Mouse (Mus musculus) granulocyte monocyte progenitor cell, adult 5-6 weeks (primary cell): ENCODE measurements around the gene Smu1. TPM values are rescaled to one million over a fixed set of nuclear protein-coding genes. Genes with fewer than 3 reads are reported as not detected.
"Not testable (repeated sequence)": the region's sequence is repeated elsewhere in the genome, so short reads cannot be mapped to it uniquely, and the experiment has no call there.

ENCODE experiments used
- ATAC-seq: replicated peaks from 2 replicates; pipeline ENCODE4 v1.8.0; 2016; ENCODE audit warnings: mild to moderate bottlenecking, moderate TSS enrichment, inconsistent platforms; ENCODE audit not compliant: poor library complexity, severe bottlenecking
- total RNA-seq, 2 experiments: library from RNA; stranded (forward) in 1 of 2; stranded (reverse) in 1 of 2; fragments of 200-712, 200-1000 nt in 1 of 2; fragments of >200 nt in 1 of 2; fragmentation: Nextera tagmentation in 1 of 2; gene quantifications; 2 replicates each; pipeline ENCODE4 v1.2.3; 2014 to 2017

The Smu1 gene
- 79.7 and 86.6 TPM in 2 replicates for total RNA-seq (2014; fragmentation: Nextera tagmentation)
- 136 and 154 TPM in 2 replicates for total RNA-seq (2017)

DNA sequence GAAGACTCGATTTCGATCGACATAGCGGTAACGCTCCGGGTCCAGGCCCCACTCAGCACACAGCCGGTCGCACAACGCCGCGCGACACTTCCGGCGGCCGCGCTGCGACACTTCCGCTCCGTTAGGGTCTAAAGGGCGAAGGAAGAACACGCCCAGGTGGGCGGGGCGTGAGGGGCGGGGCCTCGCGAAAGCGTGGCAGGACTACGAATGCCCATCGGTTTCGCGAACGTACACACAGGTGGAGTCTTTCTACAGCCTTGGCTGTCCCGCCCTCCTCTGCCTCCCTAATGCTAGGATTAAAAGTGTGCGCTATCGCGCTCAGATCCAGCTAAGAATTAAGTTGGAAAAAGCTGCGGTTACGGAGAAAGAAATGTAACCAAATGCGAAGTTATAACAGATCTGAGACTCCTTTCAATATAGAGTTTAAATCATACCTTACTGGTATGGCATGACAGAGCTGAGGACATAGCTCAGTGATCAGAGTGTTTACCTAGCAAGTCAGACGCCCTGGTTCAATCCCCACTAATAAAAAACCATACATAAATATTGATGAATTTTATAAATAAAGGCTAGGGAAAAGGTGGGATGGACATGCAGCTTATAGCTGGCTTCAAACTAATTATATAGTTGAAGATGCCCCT is at the start of gene Smu1:
Smu1 (minus strand) TSS at position 144 of the 641 bp plus-strand sequence.
- ATAC-seq, result peak; percentile 97

DNA sequence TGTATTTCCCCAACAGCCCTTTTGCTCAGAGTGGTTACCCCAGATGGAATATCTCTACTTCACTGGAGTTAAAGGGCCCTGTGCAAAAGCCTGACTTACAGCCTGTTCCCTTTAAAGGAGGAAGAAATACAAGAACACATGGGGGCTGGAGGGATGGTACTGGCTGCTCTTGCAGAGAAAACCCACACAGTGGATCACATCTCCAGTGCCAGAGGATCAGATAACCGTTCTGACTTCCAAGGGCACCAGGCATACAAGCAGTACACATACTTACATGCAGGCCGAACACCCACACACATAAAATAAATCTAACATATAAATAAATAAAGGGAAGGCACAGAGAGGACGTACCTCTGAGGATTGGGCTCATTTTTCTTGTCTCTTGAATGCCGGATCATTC is 49.7 kb upstream of the Smu1 start:
- no peak for ATAC-seq

DNA sequence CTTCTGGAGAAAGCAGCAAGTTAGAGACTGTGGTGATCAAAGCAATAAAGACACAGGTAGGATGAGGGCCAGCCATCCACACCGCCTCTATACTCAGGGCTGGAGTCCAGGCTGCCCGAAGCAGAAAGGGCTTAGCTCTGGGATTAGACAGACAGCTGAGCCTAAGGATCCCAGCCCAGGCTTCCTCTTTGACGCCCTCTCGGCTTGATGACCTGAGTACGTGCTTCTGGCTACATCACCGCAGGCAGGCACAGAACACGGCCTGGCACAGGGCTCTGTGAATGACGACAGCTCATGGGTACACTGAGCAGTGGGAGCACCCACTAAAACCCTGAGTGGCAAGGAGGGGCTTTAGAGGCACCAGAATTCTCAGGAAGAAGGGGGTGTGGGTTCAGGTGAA is 47.7 kb upstream of the Smu1 start:
- no peak for ATAC-seq

DNA sequence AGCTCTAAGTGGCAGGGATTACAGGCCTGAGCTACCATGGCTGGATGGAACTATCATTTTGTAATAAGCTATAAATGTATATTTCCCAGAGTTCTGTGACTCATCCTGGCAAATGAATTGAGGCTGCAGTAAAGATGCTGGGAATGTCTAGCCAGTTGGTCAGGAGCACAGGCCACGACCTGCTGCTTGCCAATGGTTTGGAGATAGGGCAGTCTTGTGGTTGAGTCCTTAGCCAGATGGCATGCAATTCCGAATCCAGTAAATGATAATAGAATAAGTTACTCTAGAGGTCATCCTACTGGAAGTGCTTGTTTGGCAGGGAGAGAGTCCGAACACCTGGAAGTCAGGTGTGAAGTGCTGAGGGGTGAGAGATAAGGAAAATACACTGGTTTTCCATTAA is 45.1 kb upstream of the Smu1 start:
- no peak for ATAC-seq

GRCm38 (mm10) chr4:40801908-40802307 is 44.2 kb upstream of the Smu1 start:
- no peak for ATAC-seq

GRCm38 (mm10) chr4:40800873-40801272 is 43.1 kb upstream of the Smu1 start:
- no peak for ATAC-seq

DNA sequence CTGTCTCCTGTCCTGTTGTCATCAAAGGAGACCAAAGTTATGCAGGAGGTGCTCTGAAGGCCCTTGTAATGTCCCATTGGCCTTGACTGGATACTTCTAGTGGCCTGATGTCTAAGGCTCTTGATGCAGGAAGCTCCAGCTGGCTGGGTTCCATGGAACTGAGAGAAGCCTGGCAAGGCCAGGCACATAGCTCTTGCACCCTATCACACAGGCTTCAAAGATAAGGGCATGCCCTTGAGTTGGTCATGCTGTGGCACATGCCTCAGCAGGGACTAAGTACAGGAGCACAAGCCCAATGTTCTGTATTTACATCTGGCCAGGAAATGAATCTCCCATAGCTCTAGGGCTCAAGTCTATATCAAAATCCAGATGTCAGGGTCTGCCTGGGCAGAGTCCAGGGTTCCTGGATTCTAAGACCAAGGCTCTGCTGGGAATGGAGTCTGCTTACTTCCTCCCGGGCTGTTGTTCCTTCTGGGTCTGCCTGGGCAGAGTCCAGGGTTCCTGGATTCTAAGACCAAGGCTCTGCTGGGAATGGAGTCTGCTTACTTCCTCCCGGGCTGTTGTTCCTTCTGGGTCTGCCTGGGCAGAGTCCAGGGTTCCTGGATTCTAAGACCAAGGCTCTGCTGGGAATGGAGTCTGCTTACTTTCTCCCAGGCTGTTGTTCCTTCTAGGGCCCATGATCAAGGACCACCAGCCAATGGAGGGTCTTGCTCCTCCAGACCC is 41.3 kb upstream of the Smu1 start:
- not testable (repeated sequence) for ATAC-seq

DNA sequence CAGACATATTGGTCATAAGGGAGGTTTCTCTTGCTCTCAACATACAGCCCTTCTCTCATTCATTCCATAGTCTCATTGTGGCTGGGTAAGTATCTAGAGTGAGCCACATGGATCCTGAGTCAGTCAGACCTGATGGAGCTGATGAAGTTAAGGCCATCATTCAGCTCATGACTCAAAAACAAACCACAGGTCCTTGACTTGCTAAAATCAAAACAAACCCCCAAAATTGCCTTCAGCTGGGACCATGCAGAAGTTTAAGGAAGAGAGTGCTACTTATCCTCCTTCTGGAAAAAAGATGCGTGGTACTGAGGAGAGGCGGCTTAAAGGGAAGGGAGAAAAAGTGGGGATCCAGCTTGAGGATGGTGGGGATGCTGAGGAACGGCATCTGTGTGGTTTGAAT is 38.0 kb upstream of the Smu1 start:
- no peak for ATAC-seq

DNA sequence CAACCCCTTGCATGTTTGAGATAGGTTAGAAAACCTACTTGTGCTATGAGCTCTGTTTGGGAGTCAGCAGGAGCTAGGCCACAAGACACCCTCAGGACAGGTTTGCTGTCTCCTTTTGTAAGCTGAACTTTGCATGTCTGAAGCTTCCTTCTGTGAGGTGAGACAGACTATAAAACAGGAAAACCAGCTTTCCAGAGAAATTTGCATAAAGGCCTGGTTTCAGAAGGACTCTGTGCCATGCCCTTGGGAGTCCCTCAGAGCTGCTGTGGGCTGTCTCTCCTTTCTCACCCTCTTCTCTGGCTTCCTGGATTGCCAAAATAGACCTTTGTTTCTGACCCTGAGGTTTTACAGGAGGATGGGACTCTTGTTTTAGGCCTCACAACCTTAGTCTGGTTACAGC is 36.6 kb upstream of the Smu1 start:
- ATAC-seq, result no peak

GRCm38 (mm10) chr4:40791176-40791575 is 33.5 kb upstream of the Smu1 start:
- ATAC-seq, result no peak

- ATAC-seq, result no peak
These were observed 28.9 kb upstream of the Smu1 start for GRCm38 (mm10) chr4:40786578-40786977.

DNA sequence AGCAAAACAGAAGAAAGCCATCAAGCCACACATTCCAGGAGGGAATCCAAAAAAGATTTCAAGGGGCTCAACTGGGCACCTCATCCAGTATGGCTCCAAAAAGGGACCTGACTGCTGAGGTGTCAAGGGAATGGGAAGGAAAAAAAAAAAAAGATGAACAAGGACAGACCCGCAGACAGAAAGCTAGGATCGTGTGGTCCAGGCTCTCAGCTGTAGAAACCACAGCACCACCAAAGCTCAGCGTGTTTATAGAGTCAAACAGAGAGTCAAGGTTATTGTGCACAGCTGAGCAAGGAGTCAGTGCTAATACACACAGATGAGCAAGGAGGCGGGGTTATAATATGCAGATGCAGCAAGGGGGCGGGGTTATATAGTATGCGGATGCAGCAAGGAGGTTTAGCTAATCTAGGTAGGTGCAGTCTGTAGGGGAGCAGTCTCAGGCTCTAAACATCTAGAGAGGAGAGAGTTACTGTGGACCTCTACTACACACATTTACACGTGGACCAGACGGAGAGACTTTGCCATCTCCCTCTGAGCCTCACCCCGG is 28.0 kb upstream of the Smu1 start:
- no peak for ATAC-seq

DNA sequence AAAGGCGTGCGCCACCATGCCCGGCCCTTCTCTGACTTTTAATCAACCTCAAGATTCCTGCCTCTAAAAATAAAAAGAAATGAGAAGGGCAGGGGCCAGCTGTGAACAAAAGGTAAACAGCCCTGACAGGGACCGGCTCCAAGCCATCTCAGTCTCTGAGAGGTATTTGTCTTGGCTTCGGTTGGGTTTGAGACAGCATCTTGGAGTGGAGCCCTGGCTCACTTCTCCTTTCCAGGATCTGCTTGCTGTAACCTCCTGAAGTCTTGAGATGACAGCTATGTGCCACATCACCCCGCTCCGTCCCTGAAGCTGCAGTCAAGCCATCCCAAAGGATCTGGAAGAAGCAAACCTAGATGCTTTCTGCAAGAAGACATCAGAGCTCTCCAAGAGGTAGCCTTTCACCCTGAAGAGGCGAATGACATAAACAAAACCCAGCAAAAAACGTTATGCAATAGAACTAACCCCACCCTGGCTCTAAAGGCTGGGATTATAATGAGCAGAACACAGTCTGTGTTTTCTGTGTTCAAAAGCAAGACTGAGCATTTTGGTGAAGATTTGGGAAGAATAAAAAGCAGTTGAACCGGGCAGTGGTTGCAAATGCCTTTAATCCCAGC is 26.9 kb upstream of the Smu1 start:
- peak; percentile 34 for ATAC-seq

GRCm38 (mm10) chr4:40783049-40783448 is 25.3 kb upstream of the Smu1 start:
- no peak for ATAC-seq

DNA sequence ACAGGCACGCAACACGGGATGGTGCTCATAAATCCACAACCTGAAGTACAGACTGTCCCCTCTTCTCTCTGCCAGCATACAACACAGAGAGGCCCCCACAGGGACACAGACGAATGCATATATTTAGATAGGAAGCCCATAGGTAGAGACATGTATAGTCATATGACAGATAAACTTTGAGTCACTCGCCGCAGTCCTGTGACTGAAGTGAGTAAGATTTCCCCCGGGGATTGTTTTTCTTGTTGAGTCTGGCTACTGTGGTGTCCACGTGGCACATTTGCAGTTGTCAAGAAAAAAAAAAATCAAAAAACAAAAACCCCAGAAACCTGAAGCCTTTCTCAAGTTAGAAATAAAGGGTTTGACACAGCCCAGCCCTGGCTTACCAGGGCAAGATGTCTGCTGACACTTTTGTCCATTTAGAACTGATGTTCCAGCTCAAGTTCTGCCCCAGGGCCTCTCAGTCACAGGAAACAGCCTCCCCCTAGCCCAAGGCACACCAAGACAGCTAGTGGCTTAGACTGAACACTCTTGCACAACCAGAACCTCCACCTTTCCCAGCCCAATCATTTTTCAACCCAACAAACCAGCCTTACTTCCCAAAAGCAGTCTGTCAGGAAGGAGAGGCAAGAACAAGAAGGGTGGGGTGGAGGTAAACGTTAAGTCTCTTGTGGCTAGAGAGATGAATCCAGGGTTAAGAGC is 24.2 kb upstream of the Smu1 start:
- peak; percentile 59 for ATAC-seq

DNA sequence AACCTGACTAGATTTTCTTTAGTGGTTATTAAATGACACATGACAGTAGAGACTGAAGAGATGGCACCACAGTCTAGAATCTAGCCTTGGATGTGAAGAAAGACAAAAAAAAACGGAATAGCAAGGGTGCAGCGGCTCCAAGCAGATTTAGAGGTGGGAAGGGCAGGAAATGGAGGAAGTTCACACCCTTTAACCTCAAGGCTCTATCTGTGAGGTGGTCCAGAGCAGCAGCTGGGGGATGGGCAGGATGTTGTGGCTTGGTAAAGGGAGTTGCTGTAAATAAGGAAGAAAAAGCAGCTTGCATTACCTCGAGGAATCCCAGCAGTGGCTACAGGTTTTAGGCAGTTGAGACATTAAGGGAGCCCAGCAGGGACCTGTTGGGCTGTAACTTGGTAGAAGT is 23.4 kb upstream of the Smu1 start:
- ATAC-seq, result peak; percentile 76

GRCm38 (mm10) chr4:40778656-40779055 is 20.9 kb upstream of the Smu1 start:
- ATAC-seq, result no peak

GRCm38 (mm10) chr4:40777116-40777515 is 19.4 kb upstream of the Smu1 start:
- ATAC-seq, result peak; percentile 6; the same call in 1 of the 2 replicates

DNA sequence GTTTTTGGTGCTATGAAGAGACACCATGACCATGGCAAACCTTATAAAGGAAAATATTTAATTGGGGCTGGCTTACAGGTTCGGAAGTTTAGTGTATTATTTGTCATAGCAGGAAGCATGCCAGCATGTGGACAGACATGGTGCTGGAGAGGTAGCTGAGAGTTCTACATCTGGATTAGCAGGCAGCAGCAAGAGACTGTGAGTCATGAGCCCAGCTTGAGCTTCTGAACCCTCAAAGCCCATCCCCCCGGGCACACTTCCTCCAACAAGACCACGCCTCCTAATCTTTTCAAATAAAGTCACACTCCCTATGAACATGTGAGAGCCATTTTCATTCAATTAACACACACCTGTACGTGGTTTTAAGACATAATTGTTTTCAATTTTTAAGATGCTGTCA is 18.7 kb upstream of the Smu1 start:
- peak; percentile 28 for ATAC-seq
